Mouse (Mus musculus): ENCODE measurements around the gene Cygb.

- TF ChIP-seq POLR2A (IDR thresholded peaks at IDR 0.05; ENCODE audit: borderline replicate concordance, extremely low read depth, insufficient read depth, insufficient read length, poor library complexity, severe bottlenecking) (no peak), CTCF (IDR thresholded peaks at IDR 0.05; ENCODE audit: borderline replicate concordance, extremely low read depth, insufficient read depth, insufficient read length) (no peak)
These were observed 40.9 kb downstream of the Cygb start for GRCm38 (mm10) chr11:116613234-116613633.

Measured in brain, embryonic 14.5 days (tissue).